Mouse (Mus musculus): Measurements from ENCODE around the gene Taf13. TPM values are rescaled to one million over a fixed set of nuclear protein-coding genes. Genes with fewer than 3 reads are reported as not detected.

Taf13 gene
- polyA plus RNA-seq, 1 experiment, result 0.51 TPM

- H3K27me3 ChIP-seq (ENCODE audit: control insufficient read depth, insufficient read depth, low read length), result no peaks in the 10 kb centered on the region
- H3K27ac ChIP-seq (ENCODE audit: insufficient read depth, low read depth, low read length), result no peak overlapping the region
- WGBS, result 29% methylated on average over 18 of the region's 18 CpGs
- H3K4me1 ChIP-seq (ENCODE audit: control insufficient read depth, insufficient read depth, insufficient read length, low read length), result no peaks in the 10 kb centered on the region; the same call in 1 of the 2 replicates
- peaks cover 2% of the 10 kb centered on the region for H3K36me3 ChIP-seq (ENCODE audit: control insufficient read depth, insufficient read depth, low read length)
- H3K4me3 ChIP-seq (ENCODE audit: low read depth, low read length), result peak overlapping the region; percentile 49
- TF ChIP-seq POLR2A (IDR thresholded peaks at IDR 0.05; ENCODE audit: low read depth, low read length) (no peak), CTCF (IDR thresholded peaks at IDR 0.05; ENCODE audit: extremely low read depth, insufficient read length, insufficient replicate concordance, low read depth, low read length) (no peak)
These were observed 962 bp downstream of the Taf13 start for GRCm38 (mm10) chr3:108572309-108573010.

GRCm38 (mm10) chr3:108574018-108574417 is 2.5 kb downstream of the Taf13 start:
- Histone ChIP-seq H3K27ac (ENCODE audit: insufficient read depth, low read depth, low read length) (no peak overlapping the region), H3K4me1 (ENCODE audit: control insufficient read depth, insufficient read depth, insufficient read length, low read length) (no peaks in the 10 kb centered on the region; the same call in 1 of the 2 replicates), H3K27me3 (ENCODE audit: control insufficient read depth, insufficient read depth, low read length) (no peaks in the 10 kb centered on the region), H3K4me3 (ENCODE audit: low read depth, low read length) (no peak overlapping the region), H3K36me3 (ENCODE audit: control insufficient read depth, insufficient read depth, low read length) (peaks cover 4% of the 10 kb centered on the region)
- 84% methylated on average over 5 of the region's 5 CpGs for WGBS
- TF ChIP-seq POLR2A (IDR thresholded peaks at IDR 0.05; ENCODE audit: low read depth, low read length) (no peak), CTCF (IDR thresholded peaks at IDR 0.05; ENCODE audit: extremely low read depth, insufficient read length, insufficient replicate concordance, low read depth, low read length) (no peak)

GRCm38 (mm10) chr3:108584580-108584979 is 13.1 kb downstream of the Taf13 start:
- Histone ChIP-seq H3K36me3 (ENCODE audit: control insufficient read depth, insufficient read depth, low read length) (0 out of 2 replicates have a peak, but pooled peaks cover 2% of the 10 kb centered on the region), H3K27ac (ENCODE audit: insufficient read depth, low read depth, low read length) (no peak overlapping the region), H3K27me3 (ENCODE audit: control insufficient read depth, insufficient read depth, low read length) (no peaks in the 10 kb centered on the region), H3K4me3 (ENCODE audit: low read depth, low read length) (no peak overlapping the region), H3K4me1 (ENCODE audit: control insufficient read depth, insufficient read depth, insufficient read length, low read length) (no peaks in the 10 kb centered on the region; the same call in 1 of the 2 replicates)
- 56% methylated on average over 4 of the region's 4 CpGs for WGBS
- TF ChIP-seq POLR2A (IDR thresholded peaks at IDR 0.05; ENCODE audit: low read depth, low read length) (no peak), CTCF (IDR thresholded peaks at IDR 0.05; ENCODE audit: extremely low read depth, insufficient read length, insufficient replicate concordance, low read depth, low read length) (no peak)

GRCm38 (mm10) chr3:108588446-108588845 is 16.9 kb downstream of the Taf13 start:
- Histone ChIP-seq H3K4me3 (ENCODE audit: low read depth, low read length) (no peak overlapping the region), H3K36me3 (ENCODE audit: control insufficient read depth, insufficient read depth, low read length) (no peaks in the 10 kb centered on the region), H3K4me1 (ENCODE audit: control insufficient read depth, insufficient read depth, insufficient read length, low read length) (no peaks in the 10 kb centered on the region; the same call in 1 of the 2 replicates), H3K27ac (ENCODE audit: insufficient read depth, low read depth, low read length) (no peak overlapping the region), H3K27me3 (ENCODE audit: control insufficient read depth, insufficient read depth, low read length) (no peaks in the 10 kb centered on the region)
- WGBS, result 68% methylated on average over 2 of the region's 2 CpGs
- TF ChIP-seq CTCF (IDR thresholded peaks at IDR 0.05; ENCODE audit: extremely low read depth, insufficient read length, insufficient replicate concordance, low read depth, low read length) (no peak), POLR2A (IDR thresholded peaks at IDR 0.05; ENCODE audit: low read depth, low read length) (no peak)

- Histone ChIP-seq H3K4me3 (ENCODE audit: low read depth, low read length) (peak within 1 kb of the TSS; percentile 87), H3K27me3 (ENCODE audit: control insufficient read depth, insufficient read depth, low read length) (no peaks in the 10 kb centered on the region), H3K27ac (ENCODE audit: insufficient read depth, low read depth, low read length) (peak within 1 kb of the TSS; percentile 4; the same call in 1 of the 2 replicates), H3K4me1 (ENCODE audit: control insufficient read depth, insufficient read depth, insufficient read length, low read length) (no peaks in the 10 kb centered on the region), H3K36me3 (ENCODE audit: control insufficient read depth, insufficient read depth, low read length) (no peaks in the 10 kb centered on the region)
- TF ChIP-seq POLR2A (IDR thresholded peaks at IDR 0.05; ENCODE audit: low read depth, low read length), result peak; percentile 59; the same call in 1 of the 2 replicates
- TF ChIP-seq CTCF (IDR thresholded peaks at IDR 0.05; ENCODE audit: extremely low read depth, insufficient read length, insufficient replicate concordance, low read depth, low read length), result no peak
- 4% methylated on average over 44 of the region's 44 CpGs for WGBS
These were observed 19.5 kb downstream of the Taf13 start, which contains the start of gene Wdr47 for GRCm38 (mm10) chr3:108590786-108591529. Gene Wdr47 (plus strand): TSS chr3:108591279.

- TF ChIP-seq CTCF (IDR thresholded peaks at IDR 0.05; ENCODE audit: extremely low read depth, insufficient read length, insufficient replicate concordance, low read depth, low read length) (no peak), POLR2A (IDR thresholded peaks at IDR 0.05; ENCODE audit: low read depth, low read length) (no peak)
- Histone ChIP-seq H3K27ac (ENCODE audit: insufficient read depth, low read depth, low read length) (peak overlapping the region; percentile 4; the same call in 1 of the 2 replicates), H3K4me3 (ENCODE audit: low read depth, low read length) (peak overlapping the region; percentile 87), H3K4me1 (ENCODE audit: control insufficient read depth, insufficient read depth, insufficient read length, low read length) (no peaks in the 10 kb centered on the region), H3K36me3 (ENCODE audit: control insufficient read depth, insufficient read depth, low read length) (no peaks in the 10 kb centered on the region), H3K27me3 (ENCODE audit: control insufficient read depth, insufficient read depth, low read length) (no peaks in the 10 kb centered on the region)
- under 1% methylated on average over 61 of the region's 61 CpGs for WGBS
These were observed 20.3 kb downstream of the Taf13 start for GRCm38 (mm10) chr3:108591530-108592522.

All from small intestine, adult 2 months (tissue).